Mouse (Mus musculus): Measurements from ENCODE around the gene Fxyd5. TPM values are rescaled to one million over a fixed set of nuclear protein-coding genes. Genes with fewer than 3 reads are reported as not detected.
A peak's percentile ranks its signal among the peaks of the same experiment; 100 is the strongest.

The Fxyd5 gene
- total RNA-seq, 2 experiments from 2014 or later: 45.1 to 82.7 TPM

- DNase-seq (ENCODE audit: low spot score in 2 of 2): no peak
These were observed 20.8 kb upstream of the Fxyd5 start for GRCm38 (mm10) chr7:31063074-31063560.

DNA sequence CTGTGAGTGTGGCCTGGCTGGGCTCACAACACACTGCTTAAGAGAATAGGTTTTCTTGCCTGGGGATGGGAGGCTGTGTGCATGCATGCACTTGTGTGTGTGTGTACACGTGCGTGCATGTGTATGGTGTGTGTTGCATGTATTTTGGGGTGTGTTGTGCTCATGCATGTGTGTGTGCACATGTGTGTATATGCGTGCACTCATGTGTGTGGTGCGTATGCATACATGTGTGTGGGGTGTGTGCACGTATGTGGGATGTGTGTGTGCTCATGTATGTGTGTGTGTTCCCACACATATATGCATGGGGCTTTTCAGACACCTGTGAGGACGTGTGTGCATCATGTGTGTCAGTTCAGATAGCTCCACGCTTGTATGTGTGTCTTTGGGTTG, 18.3 kb upstream of the Fxyd5 start:
- no peak for DNase-seq (ENCODE audit: low spot score in 2 of 2)

DNA sequence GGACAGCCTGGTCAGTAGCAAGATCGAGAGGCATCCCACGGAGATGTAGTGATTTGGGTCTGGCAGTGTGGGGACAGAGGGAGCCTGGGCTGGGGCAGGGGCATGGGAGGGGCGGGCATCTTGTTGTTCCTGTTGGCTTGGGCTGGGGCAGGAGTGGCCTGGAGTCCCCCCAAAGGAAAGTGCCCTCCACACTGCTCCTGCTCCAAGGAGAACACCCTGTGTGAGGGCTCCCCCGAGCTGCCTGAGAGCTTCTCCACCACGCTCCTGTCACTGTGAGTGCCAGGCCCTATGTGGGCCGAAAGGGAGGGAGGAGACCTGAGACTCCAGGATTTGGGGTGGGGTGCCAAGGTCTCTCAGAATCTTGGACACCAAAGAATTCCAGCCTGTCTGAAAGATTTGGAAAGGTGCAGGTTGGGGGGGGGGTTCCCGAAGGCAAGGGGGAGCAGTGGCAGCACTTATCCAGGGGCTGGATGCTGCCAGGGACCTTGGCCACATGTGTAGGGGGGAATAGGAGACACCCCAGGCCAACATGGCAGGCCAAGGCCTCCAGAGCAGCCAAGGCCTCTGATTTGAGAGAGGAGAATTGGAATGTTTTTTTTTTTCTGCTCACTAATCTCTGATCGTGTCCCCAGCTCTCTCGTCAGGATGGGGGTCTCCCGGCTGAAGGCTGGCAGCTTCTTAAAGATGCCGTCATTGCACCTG, 17.8 kb upstream of the Fxyd5 start:
- DNase-seq (ENCODE audit: low spot score in 2 of 2): no peak

GRCm38 (mm10) chr7:31059108-31059507, 16.8 kb upstream of the Fxyd5 start, which contains the start of gene Lgi4:
Gene Lgi4 (plus strand): TSS chr7:31059342.
- peak; percentile 85 to 91 for DNase-seq (ENCODE audit: low spot score in 2 of 2)

DNA sequence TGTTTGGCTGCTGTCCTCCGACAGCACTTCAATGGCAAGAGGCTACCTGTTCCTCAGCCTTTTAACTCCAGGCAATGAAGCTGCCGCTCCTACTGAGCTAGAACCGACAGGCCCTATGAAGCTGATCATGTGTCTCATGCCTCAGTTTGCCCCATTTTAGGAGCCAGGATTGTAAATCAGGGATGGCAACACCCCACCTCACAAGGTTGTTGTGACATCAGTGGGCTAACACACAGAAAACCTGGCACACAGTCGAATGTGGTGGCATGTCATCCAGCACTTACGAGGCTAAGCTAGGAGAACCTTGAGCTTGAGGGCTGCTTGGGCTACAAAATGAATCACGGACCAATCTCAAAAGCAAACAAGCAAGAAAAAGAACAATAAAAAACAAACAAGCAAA, 15.9 kb upstream of the Fxyd5 start:
- no peak for DNase-seq (ENCODE audit: low spot score in 2 of 2)

DNA sequence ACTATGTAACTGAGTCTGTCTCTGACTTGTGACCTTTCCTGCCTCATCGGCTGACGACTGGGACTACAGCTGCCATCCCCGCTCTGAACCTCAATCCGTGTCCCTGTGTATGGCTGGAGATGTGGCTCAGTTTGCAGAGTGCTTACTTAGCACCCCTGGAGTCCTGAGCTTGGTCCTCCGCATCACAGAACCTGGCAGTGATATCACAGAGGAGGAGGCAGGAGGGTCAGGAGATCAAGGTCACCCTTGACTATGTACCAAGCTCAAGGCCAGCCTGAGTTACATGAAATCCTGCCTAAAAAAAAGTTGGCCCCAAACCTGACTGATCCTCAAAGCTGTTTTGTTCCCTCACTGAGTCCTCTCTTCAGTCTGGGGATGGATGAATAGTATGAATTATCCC, 15.4 kb upstream of the Fxyd5 start:
- no peak for DNase-seq (ENCODE audit: low spot score in 2 of 2)

DNA sequence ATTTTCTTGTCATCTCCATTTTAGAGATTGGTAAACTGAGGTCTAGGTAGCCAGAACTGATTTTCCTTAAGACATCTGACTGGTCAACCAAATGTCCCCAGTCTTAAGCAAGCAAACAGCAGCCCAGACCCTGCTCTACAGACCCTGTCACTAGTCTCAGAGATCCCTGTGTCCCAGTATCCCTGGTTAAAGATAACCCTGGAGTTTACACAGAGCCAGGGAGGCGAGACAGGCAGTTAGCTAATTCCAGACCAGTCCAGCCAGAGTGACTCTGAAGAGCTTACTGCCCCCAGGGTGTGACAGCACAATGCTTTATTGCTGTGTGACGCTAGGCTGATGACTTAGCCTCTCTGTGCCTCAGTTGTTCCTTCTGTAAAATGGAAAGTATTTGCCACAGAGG, 14.8 kb upstream of the Fxyd5 start, which contains the start of gene Fxyd1:
Gene Fxyd1, minus strand, starts transcription at position 129 of the 400 bp plus-strand sequence.
- DNase-seq (ENCODE audit: low spot score in 2 of 2): no peak

GRCm38 (mm10) chr7:31056448-31056847, 14.2 kb upstream of the Fxyd5 start:
- no peak for DNase-seq (ENCODE audit: low spot score in 2 of 2)

DNA sequence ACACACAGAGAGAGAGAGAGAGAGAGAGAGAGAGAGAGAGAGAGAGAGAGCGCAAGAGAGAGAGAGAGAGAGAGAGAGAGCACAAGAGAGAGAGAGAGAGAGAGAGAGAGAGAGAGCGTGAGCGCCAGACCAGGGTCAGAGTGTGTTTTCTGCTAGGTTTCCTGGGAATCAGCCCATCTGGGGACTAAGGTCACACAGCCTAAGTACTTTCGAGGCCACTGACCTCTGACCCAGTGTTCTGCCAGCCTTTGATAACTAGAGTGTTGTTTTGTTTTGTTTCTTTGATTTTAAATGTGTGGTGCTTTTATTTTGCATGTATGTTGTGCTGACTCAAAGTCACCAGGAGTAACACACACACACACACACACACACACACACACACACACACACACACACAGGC, 13.6 kb upstream of the Fxyd5 start:
- no peak for DNase-seq (ENCODE audit: low spot score in 2 of 2)

- DNase-seq (ENCODE audit: low spot score in 2 of 2): peak in 1 of 2 experiments; percentile 66
These were observed 13.1 kb upstream of the Fxyd5 start for GRCm38 (mm10) chr7:31055354-31055824.

DNA sequence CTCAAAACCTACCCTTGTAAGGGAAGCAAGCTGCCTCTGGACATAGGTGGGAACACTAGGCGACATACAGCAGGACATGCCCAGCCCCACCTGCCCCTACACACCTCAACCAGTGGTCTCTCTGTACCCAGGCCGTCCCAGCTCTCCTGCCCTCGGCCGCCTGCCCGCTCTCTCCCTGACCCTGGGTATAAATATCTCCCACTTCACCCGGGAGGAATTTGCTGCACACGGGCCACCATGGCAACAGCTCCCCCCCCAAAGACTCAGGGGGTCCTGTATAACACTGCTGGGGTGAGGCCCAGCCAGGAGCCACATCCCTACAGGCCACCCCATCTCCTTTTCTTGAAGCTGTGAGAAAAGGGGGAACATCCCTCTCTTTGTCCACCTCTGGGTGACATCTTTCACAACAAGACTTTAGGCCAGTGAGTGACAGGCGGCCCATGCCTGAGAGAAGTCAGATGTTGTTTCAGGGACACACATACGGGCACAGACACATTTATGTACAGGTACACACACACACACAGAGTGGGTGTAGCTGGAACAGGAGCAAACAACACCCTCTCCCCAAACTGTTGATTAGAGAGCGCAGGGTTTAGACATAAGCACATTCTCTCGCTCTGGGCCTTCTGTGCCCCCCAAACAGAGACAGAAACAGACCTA, 12.5 kb upstream of the Fxyd5 start:
- no peak for DNase-seq (ENCODE audit: low spot score in 2 of 2)

DNA sequence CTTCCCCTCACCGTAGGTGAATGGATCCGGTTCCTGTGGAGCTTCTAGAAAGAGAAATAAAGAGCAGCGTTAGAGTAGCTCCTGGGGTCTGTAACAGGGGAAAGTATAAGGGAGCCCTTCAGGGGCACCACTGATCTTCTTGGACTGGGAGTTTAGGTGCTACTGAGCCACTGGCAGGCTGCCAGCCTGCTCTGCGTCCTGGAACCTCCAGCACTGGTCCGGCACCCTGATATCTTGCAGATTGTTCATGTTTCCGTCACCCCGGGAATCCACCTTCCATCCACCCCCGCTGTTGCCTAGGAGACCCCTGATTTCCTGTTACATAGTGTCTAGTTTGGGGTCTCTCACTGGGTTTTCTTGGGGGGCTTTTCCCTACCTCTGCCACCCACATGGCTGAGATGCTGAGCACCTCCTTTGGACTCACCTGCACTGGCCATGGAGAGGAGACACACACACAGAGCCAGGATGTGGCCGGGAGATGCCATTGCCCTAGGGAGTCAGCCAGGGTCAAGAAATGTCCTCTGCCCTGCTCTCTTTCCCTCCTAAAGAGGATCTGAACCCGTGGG, 11.7 kb upstream of the Fxyd5 start:
- DNase-seq (ENCODE audit: low spot score in 2 of 2): no peak

DNA sequence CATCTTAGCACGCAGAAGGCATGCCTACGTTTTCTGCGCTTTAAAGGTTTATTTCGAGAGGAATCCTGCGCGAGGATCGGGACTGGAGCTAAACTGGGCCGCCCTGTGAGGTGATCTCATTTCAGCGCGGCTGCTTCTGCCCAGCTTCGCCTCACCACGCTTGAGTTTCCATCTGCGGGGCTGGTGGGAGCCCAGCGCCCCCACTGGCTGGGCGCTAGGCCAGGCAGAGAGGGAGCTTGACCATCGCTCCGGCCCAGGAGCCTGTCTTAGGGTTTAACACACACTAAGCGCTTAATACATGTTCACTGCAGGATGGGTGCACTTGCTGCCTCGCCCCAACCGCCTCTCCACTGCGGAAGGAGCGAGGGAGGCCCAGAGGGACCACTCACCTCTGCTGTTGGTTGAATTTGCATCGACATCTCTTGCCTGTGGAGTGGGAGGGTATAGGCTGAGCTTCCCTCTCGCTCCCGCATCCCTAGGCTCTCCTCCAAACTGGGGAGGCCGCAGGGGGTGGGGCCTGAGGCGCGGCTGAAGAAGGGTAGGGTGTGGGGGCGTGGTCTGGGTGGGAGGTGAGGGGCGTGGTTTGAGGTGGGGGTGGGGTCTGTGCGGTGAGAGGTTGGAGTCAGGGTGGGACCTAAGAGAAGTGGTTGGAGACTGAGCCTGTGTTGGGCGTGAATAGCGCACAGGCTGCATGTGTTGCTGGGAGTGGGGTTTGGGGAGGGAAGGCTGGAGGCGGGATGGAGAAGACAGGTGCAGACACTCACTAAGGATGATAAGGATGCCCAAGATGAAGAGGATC, 10.6 kb upstream of the Fxyd5 start:
- no peak for DNase-seq (ENCODE audit: low spot score in 2 of 2)

- no peak for DNase-seq (ENCODE audit: low spot score in 2 of 2)
These were observed 10.0 kb upstream of the Fxyd5 start for GRCm38 (mm10) chr7:31052251-31052635.

GRCm38 (mm10) chr7:31051321-31052021, 9.2 kb upstream of the Fxyd5 start, which contains the start of gene Fxyd7:
Gene Fxyd7 (minus strand): TSS chr7:31051467.
- DNase-seq (ENCODE audit: low spot score in 2 of 2): no peak

DNA sequence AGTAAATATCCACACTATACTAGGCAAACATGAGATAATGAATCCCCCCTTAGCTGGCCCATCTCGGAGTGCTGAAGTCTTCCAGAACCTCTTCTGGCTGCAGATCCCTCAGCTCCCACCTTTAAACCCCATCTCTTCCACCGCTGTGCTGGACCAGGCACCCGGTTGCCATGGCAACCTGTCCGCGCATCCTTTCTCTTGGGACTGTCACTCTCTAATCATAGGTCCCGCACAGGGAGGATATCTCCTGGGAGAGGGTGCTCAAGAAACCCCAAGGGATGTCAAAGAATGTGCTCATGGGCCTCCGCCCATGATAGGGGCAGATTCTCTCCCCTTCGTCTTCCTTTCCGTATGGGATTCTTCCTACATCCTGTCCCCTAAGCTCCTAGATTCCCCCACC, 8.6 kb upstream of the Fxyd5 start:
- no peak for DNase-seq (ENCODE audit: low spot score in 2 of 2)

DNA sequence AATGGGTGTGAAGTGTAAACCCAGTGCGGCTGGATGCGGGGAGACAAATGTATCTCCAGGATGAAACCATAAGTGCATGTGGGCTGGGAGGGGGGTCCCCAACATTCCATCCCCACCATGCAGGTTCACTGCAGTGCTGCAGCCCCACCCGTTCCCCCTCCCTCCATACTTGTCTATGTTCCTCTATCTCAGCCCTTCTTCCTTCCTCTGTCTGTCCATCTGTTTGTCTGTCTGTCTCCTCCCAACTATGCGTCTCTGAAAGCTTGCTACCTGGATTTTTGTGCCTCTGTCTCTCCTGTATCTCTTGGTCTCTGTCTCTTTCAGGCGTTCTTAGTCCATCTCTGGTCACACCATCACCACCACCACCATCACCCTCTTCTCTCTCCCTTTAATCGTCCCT, 8.2 kb upstream of the Fxyd5 start:
- no peak for DNase-seq (ENCODE audit: low spot score in 2 of 2)

GRCm38 (mm10) chr7:31049846-31050281, 7.6 kb upstream of the Fxyd5 start:
- DNase-seq (ENCODE audit: low spot score in 2 of 2): no peak

- DNase-seq (ENCODE audit: low spot score in 2 of 2): no peak
These were observed 7.0 kb upstream of the Fxyd5 start for GRCm38 (mm10) chr7:31049135-31049845.

All from adrenal gland, adult 18-20 months (tissue).